Mouse (Mus musculus) MEL (cell line): ENCODE results near the gene Itpkc. TPM values are rescaled to one million over a fixed set of nuclear protein-coding genes. Genes with fewer than 3 reads are reported as not detected.

Experiments
- DNase-seq: peaks from one replicate; pipeline ENCODE4 v3.0.0; 2011; ENCODE audit warnings: low read depth, low spot score
- H3K27ac ChIP-seq: 2 replicates; pipeline ENCODE4 v1.5.1; 2012; ENCODE audit warnings: low read depth, mild to moderate bottlenecking, control low read depth, low read length, moderate library complexity; ENCODE audit not compliant: control insufficient read depth
- H3K27me3 ChIP-seq, 2 experiments: fragments of 150-350 bp in 1 of 2; sonication (generic) in 1 of 2; 2 replicates each; pipeline ENCODE4 v1.6.1; 2012; ENCODE audit warnings: low read length in 2 of 2, mild to moderate bottlenecking in 2 of 2, improper control_type of control experiment in 1 of 2, moderate library complexity in 1 of 2; ENCODE audit not compliant: insufficient read depth in 2 of 2, control insufficient read depth in 1 of 2
- H3K36me3 ChIP-seq, 2 experiments: 2 replicates each; pipeline ENCODE4 v1.6.1; 2012 to 2014; ENCODE audit warnings: low read length in 2 of 2, improper control_type of control experiment in 1 of 2, inconsistent platforms in 1 of 2, mild to moderate bottlenecking in 1 of 2; ENCODE audit not compliant: insufficient read depth in 2 of 2, control insufficient read depth in 1 of 2
- H3K4me1 ChIP-seq, 2 experiments: fragments of 150-350 bp in 1 of 2; sonication (generic) in 1 of 2; 2 replicates each; pipeline ENCODE4 v1.6.1; 2012; ENCODE audit warnings: low read length in 2 of 2, improper control_type of control experiment in 1 of 2, mild to moderate bottlenecking in 1 of 2; ENCODE audit not compliant: insufficient read depth in 2 of 2, control insufficient read depth in 1 of 2
- H3K4me3 ChIP-seq, 2 experiments: fragments of 150-350 bp in 1 of 2; sonication (generic) in 1 of 2; 2 replicates each; pipeline ENCODE4 v1.5.1; 2012; ENCODE audit warnings: low read depth in 2 of 2, low read length in 2 of 2, mild to moderate bottlenecking in 2 of 2, moderate library complexity in 2 of 2, control low read depth in 1 of 2, improper control_type of control experiment in 1 of 2; ENCODE audit not compliant: control insufficient read depth in 1 of 2, insufficient read depth in 1 of 2
- H3K79me2 ChIP-seq: 2 replicates; pipeline ENCODE4 v1.6.1; 2012; ENCODE audit warnings: mild to moderate bottlenecking, low read length, moderate library complexity; ENCODE audit not compliant: control insufficient read depth, poor library complexity, insufficient read depth
- H3K9ac ChIP-seq: 2 replicates; pipeline ENCODE4 v1.6.1; 2012; ENCODE audit warnings: low read depth, mild to moderate bottlenecking, control low read depth, low read length, moderate library complexity; ENCODE audit not compliant: control insufficient read depth, poor library complexity, severe bottlenecking
- H3K9me3 ChIP-seq: fragments of 150-350 bp; sonication (generic); replicated peaks from 2 replicates; pipeline ENCODE4 v1.6.1; 2012; ENCODE audit warnings: mild to moderate bottlenecking, low read length, improper control_type of control experiment, moderate library complexity; ENCODE audit not compliant: insufficient read depth
- CHD2 ChIP-seq: IDR thresholded peaks from 2 replicates; pipeline ENCODE4 v1.6.1; 2011; ENCODE audit warnings: low read length, improper control_type of control experiment
- ELF1 ChIP-seq: IDR thresholded peaks from 2 replicates; pipeline ENCODE4 v1.6.1; 2014; ENCODE audit warnings: low read depth, mild to moderate bottlenecking, inconsistent platforms, low read length, improper control_type of control experiment, moderate library complexity
- EP300 ChIP-seq, 2 experiments: IDR thresholded peaks; 2 replicates each; pipeline ENCODE4 v1.6.1; 2011; ENCODE audit warnings: improper control_type of control experiment in 2 of 2, low read length in 2 of 2, low read depth in 1 of 2, mild to moderate bottlenecking in 1 of 2
- ETS1 ChIP-seq: IDR thresholded peaks from 2 replicates; pipeline ENCODE4 v1.6.1; 2012; ENCODE audit warnings: low read depth, mild to moderate bottlenecking, inconsistent platforms, low read length, improper control_type of control experiment, moderate library complexity
- GABPA ChIP-seq: IDR thresholded peaks from 2 replicates; pipeline ENCODE4 v1.6.1; 2012; ENCODE audit warnings: low read depth, mild to moderate bottlenecking, inconsistent platforms, low read length, improper control_type of control experiment, moderate library complexity
- HCFC1 ChIP-seq: IDR thresholded peaks from 2 replicates; pipeline ENCODE4 v1.6.1; 2012; ENCODE audit warnings: low read depth, mild to moderate bottlenecking, inconsistent platforms, low read length, improper control_type of control experiment, moderate library complexity
- JUND ChIP-seq: IDR thresholded peaks from 2 replicates; pipeline ENCODE4 v1.6.1; 2011; ENCODE audit warnings: low read depth, mild to moderate bottlenecking, improper control_type of control experiment, low read length
- KAT2A ChIP-seq: conservative IDR thresholded peaks from 2 replicates; pipeline ENCODE4 v1.6.1; 2012; ENCODE audit warnings: low read depth, low read length, improper control_type of control experiment, inconsistent platforms
- MAFK ChIP-seq: IDR thresholded peaks from 2 replicates; pipeline ENCODE4 v1.6.1; 2011; ENCODE audit warnings: low read depth, mild to moderate bottlenecking, low read length, improper control_type of control experiment, borderline replicate concordance
- MAX ChIP-seq: IDR thresholded peaks from 2 replicates; pipeline ENCODE4 v1.6.1; 2011; ENCODE audit warnings: low read length, improper control_type of control experiment
- MAZ ChIP-seq: IDR thresholded peaks from 2 replicates; pipeline ENCODE4 v1.6.1; 2012; ENCODE audit warnings: low read depth, mild to moderate bottlenecking, inconsistent platforms, low read length, improper control_type of control experiment
- MEF2A ChIP-seq: IDR thresholded peaks from 2 replicates; pipeline ENCODE4 v1.6.1; 2014; ENCODE audit warnings: low read depth, mild to moderate bottlenecking, inconsistent platforms, low read length, improper control_type of control experiment; ENCODE audit not compliant: poor library complexity, insufficient replicate concordance, severe bottlenecking; ENCODE audit errors: extremely low read depth
- MXI1 ChIP-seq: IDR thresholded peaks from 2 replicates; pipeline ENCODE4 v1.6.1; 2011; ENCODE audit warnings: mild to moderate bottlenecking, low read depth, low read length, improper control_type of control experiment
- MYB ChIP-seq: IDR thresholded peaks from 2 replicates; pipeline ENCODE4 v1.6.1; 2011; ENCODE audit warnings: mild to moderate bottlenecking, low read depth, low read length, improper control_type of control experiment
- MYC ChIP-seq: IDR thresholded peaks from 2 replicates; pipeline ENCODE4 v1.6.1; 2011; ENCODE audit warnings: low read depth, mild to moderate bottlenecking, low read length, improper control_type of control experiment, moderate library complexity
- NELFE ChIP-seq: IDR thresholded peaks from 2 replicates; pipeline ENCODE4 v1.6.1; 2011; ENCODE audit warnings: low read depth, low read length, improper control_type of control experiment
- NRF1 ChIP-seq: IDR thresholded peaks from 2 replicates; pipeline ENCODE4 v1.6.1; 2014; ENCODE audit warnings: low read depth, mild to moderate bottlenecking, inconsistent platforms, low read length, improper control_type of control experiment, moderate library complexity; ENCODE audit not compliant: poor library complexity, insufficient read depth, severe bottlenecking
- POLR2A ChIP-seq, 2 experiments: IDR thresholded peaks; 2 replicates each; pipeline ENCODE4 v1.6.1; 2011 to 2012; ENCODE audit warnings: low read length in 2 of 2, mild to moderate bottlenecking in 2 of 2, control low read depth in 1 of 2, improper control_type of control experiment in 1 of 2, low read depth in 1 of 2, moderate library complexity in 1 of 2; ENCODE audit not compliant: control insufficient read depth in 1 of 2, insufficient read depth in 1 of 2, poor library complexity in 1 of 2
- POLR2AphosphoS2 ChIP-seq: IDR thresholded peaks from 2 replicates; pipeline ENCODE4 v1.6.1; 2011; ENCODE audit warnings: low read length, improper control_type of control experiment
- POLR2AphosphoS5 ChIP-seq: IDR thresholded peaks from 2 replicates; pipeline ENCODE4 v1.6.1; 2012; ENCODE audit warnings: low read depth, borderline replicate concordance, mild to moderate bottlenecking, inconsistent platforms, low read length, moderate library complexity, mixed read lengths
- RAD21 ChIP-seq: IDR thresholded peaks from 2 replicates; pipeline ENCODE4 v1.6.1; 2011; ENCODE audit warnings: mild to moderate bottlenecking, low read depth, low read length, improper control_type of control experiment
- SIN3A ChIP-seq: IDR thresholded peaks from 2 replicates; pipeline ENCODE4 v1.6.1; 2012; ENCODE audit warnings: low read length, improper control_type of control experiment, inconsistent platforms
- TAL1 ChIP-seq: IDR thresholded peaks from 2 replicates; pipeline ENCODE4 v1.6.1; 2012; ENCODE audit warnings: mild to moderate bottlenecking, inconsistent platforms, low read length, moderate library complexity, mixed read lengths
- TCF12 ChIP-seq: IDR thresholded peaks from 2 replicates; pipeline ENCODE4 v1.6.1; 2014; ENCODE audit warnings: low read depth, mild to moderate bottlenecking, inconsistent platforms, low read length, improper control_type of control experiment, moderate library complexity
- UBTF ChIP-seq: IDR thresholded peaks from 2 replicates; pipeline ENCODE4 v1.6.1; 2012; ENCODE audit warnings: low read depth, mild to moderate bottlenecking, inconsistent platforms, low read length, improper control_type of control experiment, moderate library complexity, borderline replicate concordance; ENCODE audit not compliant: insufficient read depth
- ZC3H11A ChIP-seq: IDR thresholded peaks from 2 replicates; pipeline ENCODE4 v1.6.1; 2012; ENCODE audit warnings: low read depth, mild to moderate bottlenecking, inconsistent platforms, low read length, improper control_type of control experiment
- ZMIZ1 ChIP-seq: IDR thresholded peaks from 2 replicates; pipeline ENCODE4 v1.6.1; 2012; ENCODE audit warnings: low read depth, mild to moderate bottlenecking, inconsistent platforms, low read length, improper control_type of control experiment, moderate library complexity
- ZNF384 ChIP-seq: IDR thresholded peaks from 2 replicates; pipeline ENCODE4 v1.6.1; 2012; ENCODE audit warnings: low read depth, mild to moderate bottlenecking, inconsistent platforms, low read length, improper control_type of control experiment
- polyA plus RNA-seq, 2 experiments: library from polyadenylated mRNA; stranded (reverse) in 1 of 2; unstranded in 1 of 2; fragments of >175 nt in 1 of 2; fragments of >200 nt in 1 of 2; gene quantifications; 2 replicates each; pipeline versions ENCODE4 v1.2.1 to v1.2.4; 2012; ENCODE audit warnings: low replicate concordance in 2 of 2, low read depth in 1 of 2; ENCODE audit not compliant: insufficient read length in 2 of 2, insufficient read depth in 1 of 2, missing spikeins in 1 of 2
- total RNA-seq: library from RNA; depleted of rRNA; stranded (reverse); fragments of 300-350 nt; gene quantifications from 2 replicates; pipeline ENCODE4 v1.2.3, GENCODE M21; 2012; rRNA removed

Itpkc gene
- total RNA-seq (5.1 and 6.8 TPM in 2 replicates), polyA plus RNA-seq (1 to 10 TPM in 1 of 2 experiments, not detected in 1; 6.3 TPM)

- TF ChIP-seq POLR2AphosphoS2: peak; percentile 90
- TF ChIP-seq EP300 (IDR thresholded peaks at IDR 0.05; ENCODE audit: low read depth in 1 of 2, low read length in 2 of 2): no peak
- peak; percentile 71 for TF ChIP-seq TCF12
- peak; percentile 85 for TF ChIP-seq HCFC1
- no peak for TF ChIP-seq TAL1
- no peak for TF ChIP-seq GABPA
- peak; percentile 98 for TF ChIP-seq SIN3A
- TF ChIP-seq UBTF: 0 out of 2 replicates have a peak, but pooled peaks have one; percentile 56
- peak; percentile 81 for TF ChIP-seq ETS1
- no peak for TF ChIP-seq MYB
- TF ChIP-seq MAX: peak; percentile 73
- TF ChIP-seq JUND: no peak
- TF ChIP-seq RAD21: no peak
- no peak for TF ChIP-seq MAFK
- TF ChIP-seq NELFE: peak; percentile 92
- TF ChIP-seq ZC3H11A: no peak
- TF ChIP-seq NRF1: no peak
- TF ChIP-seq POLR2AphosphoS5: no peak
- TF ChIP-seq MEF2A: no peak
- peak; percentile 90 for TF ChIP-seq MAZ
- peak; percentile 84 for TF ChIP-seq ZMIZ1
- TF ChIP-seq CHD2: no peak
- TF ChIP-seq ZNF384: no peak
- peak; percentile 70 for TF ChIP-seq ELF1
- peak; percentile 83 to 97 for TF ChIP-seq POLR2A (IDR thresholded peaks at IDR 0.05; ENCODE audit: control insufficient read depth in 1 of 2, insufficient read depth in 1 of 2, low read depth in 1 of 2, low read length in 2 of 2, poor library complexity in 1 of 2)
- 0 out of 2 replicates have a peak, but pooled peaks have one; percentile 27 for TF ChIP-seq KAT2A
- TF ChIP-seq MYC: 0 out of 2 replicates have a peak, but pooled peaks have one; percentile 4
- peak; percentile 93 for TF ChIP-seq MXI1
- H3K4me1 ChIP-seq: peaks cover 6 to 17% of the 10 kb centered on the region in 2 experiments; a peak in 3 of 4 replicates
- no peaks in the 10 kb centered on the region for H3K27me3 ChIP-seq
- H3K4me3 ChIP-seq: peak within 1 kb of the TSS; percentile 75 to 96
- H3K9ac ChIP-seq: peak within 1 kb of the TSS; percentile 76
- H3K36me3 ChIP-seq: peaks cover 0 to 5% of the 10 kb centered on the region in 2 experiments; a peak in 1 of 4 replicates
- peak within 1 kb of the TSS; percentile 60 for H3K27ac ChIP-seq
- H3K79me2 ChIP-seq: peaks cover 8% of the 10 kb centered on the region
- DNase-seq: peak; percentile 96
- H3K9me3 ChIP-seq: no peaks in the 10 kb centered on the region
Measured at GRCm38 (mm10) chr7:27228281-27228821, at the start of gene Itpkc. Gene Itpkc (minus strand): TSS chr7:27228661.
